Mouse (Mus musculus) heart, adult 18-20 months (tissue): ENCODE data around the gene Golph3. TPM values are rescaled to one million over a fixed set of nuclear protein-coding genes. Genes with fewer than 3 reads are reported as not detected.
A peak's percentile ranks its signal among the peaks of the same experiment; 100 is the strongest.

Experiments used
- DNase-seq, 2 experiments: peaks; one replicate each; pipeline ENCODE4 v3.0.0; 2021 to 2022; ENCODE audit warnings: mixed read lengths in 1 of 2
- total RNA-seq, 2 experiments: library from RNA; stranded (reverse); gene quantifications; 2 replicates each; pipeline ENCODE4 v1.2.3; 2021

Gene Golph3
- total RNA-seq, 2 experiments from 2014 or later = 82.6 to 93.4 TPM

DNA sequence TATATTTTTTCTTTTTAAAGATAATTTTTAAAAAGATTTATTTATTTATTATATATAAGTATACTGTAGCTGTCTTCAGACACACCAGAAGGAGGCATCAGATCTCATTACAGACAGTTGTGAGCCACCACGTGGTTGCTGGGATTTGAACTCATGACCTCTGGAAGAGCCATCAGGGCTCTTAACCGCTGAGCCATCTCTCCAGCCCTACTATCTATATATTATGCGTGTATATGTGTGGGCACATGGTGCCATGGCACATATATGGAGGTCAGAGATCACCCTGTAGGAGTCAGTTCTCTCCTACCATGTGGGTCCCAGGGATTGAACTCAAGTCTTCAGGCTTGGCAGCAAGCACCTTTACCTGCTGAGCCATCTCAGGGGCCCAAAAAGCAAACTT lies 58.8 kb downstream of the Golph3 start:
- no peak for DNase-seq

DNA sequence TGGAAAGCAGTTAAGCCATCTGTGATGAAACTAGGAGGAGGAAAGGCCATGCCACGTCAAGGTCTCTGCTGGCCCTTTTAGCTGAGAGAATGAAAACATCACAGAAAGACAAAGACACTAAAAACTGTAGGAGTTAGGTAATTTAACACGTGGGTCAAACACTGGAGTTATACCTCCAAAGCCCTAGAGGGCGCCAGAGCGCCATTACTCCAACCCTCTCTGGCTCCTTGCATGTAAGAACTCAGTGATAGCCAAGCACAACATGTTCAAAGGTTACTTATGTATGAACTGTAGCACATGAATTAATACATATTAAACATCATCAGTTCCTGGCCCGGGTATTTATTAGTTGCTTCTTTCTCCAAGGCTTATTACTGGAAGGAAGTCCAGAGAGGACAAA lies 59.3 kb downstream of the Golph3 start:
- peak; percentile 40 to 74 for DNase-seq

- no peak for DNase-seq
Observed at GRCm38 (mm10) chr15:12384679-12385078, 63.4 kb downstream of the Golph3 start.

GRCm38 (mm10) chr15:12388726-12389489 lies 67.7 kb downstream of the Golph3 start:
- DNase-seq = no peak

- DNase-seq = no peak
Observed at GRCm38 (mm10) chr15:12394758-12395157, 73.5 kb downstream of the Golph3 start.

- DNase-seq = no peak
Observed at GRCm38 (mm10) chr15:12397032-12397431, 75.8 kb downstream of the Golph3 start.

Other genes starting within 250 kb of the Golph3 start
- 10 to 100 TPM; 66.4 to 81.2 TPM for gene Zfr, start 203.6 kb upstream of the Golph3 start, total RNA-seq
- 10 to 100 TPM in 1 of 2 experiments, 1 to 10 TPM in 1; 9.9 to 10.7 TPM for gene Mtmr12, start 116.4 kb upstream of the Golph3 start, total RNA-seq
- gene 1810049J17Rik, start 449 bp downstream of the Golph3 start, total RNA-seq = 1 to 10 TPM; 1.1 to 1.2 TPM